Mouse (Mus musculus) lung, embryonic 15.5 days (tissue): ENCODE results near the gene Dchs1. TPM values are rescaled to one million over a fixed set of nuclear protein-coding genes. Genes with fewer than 3 reads are reported as not detected.
"Not testable (repeated sequence)": the region's sequence is repeated elsewhere in the genome, so short reads cannot be mapped to it uniquely, and the experiment has no call there.

ENCODE experiments used
- ATAC-seq: fragments of 200-750 bp; cut with Nextera tagmentation; 2 replicates; pipeline ENCODE4 v1.8.0; 2017; ENCODE audit warnings: moderate number of reproducible peaks, borderline replicate concordance; ENCODE audit not compliant: low FRiP score, low TSS enrichment; ENCODE audit errors: extremely low read depth
- H3K27ac ChIP-seq: fragments of 300-500 bp; sonication (generic); 2 replicates; pipeline ENCODE4 v1.5.1; 2015; ENCODE audit warnings: moderate library complexity, mild to moderate bottlenecking, inconsistent platforms
- H3K27me3 ChIP-seq: fragments of 300-500 bp; sonication (generic); 2 replicates; pipeline ENCODE4 v1.6.1; 2015; ENCODE audit warnings: inconsistent platforms
- H3K36me3 ChIP-seq: fragments of 300-500 bp; sonication (generic); 2 replicates; pipeline ENCODE4 v1.6.1; 2015; ENCODE audit warnings: inconsistent platforms
- H3K4me1 ChIP-seq: fragments of 300-500 bp; sonication (generic); 2 replicates; pipeline ENCODE4 v1.6.1; 2015; ENCODE audit warnings: inconsistent platforms
- H3K4me2 ChIP-seq: fragments of 300-500 bp; sonication (generic); 2 replicates; pipeline ENCODE4 v1.6.1; 2015; ENCODE audit warnings: inconsistent platforms, mild to moderate bottlenecking, moderate library complexity
- H3K4me3 ChIP-seq: fragments of 300-500 bp; sonication (generic); 2 replicates; pipeline ENCODE4 v1.5.1; 2015; ENCODE audit warnings: mild to moderate bottlenecking, inconsistent platforms
- H3K9ac ChIP-seq: fragments of 300-500 bp; sonication (generic); 2 replicates; pipeline ENCODE4 v1.6.1; 2015; ENCODE audit warnings: inconsistent platforms
- H3K9me3 ChIP-seq: fragments of 300-500 bp; sonication (generic); 2 replicates; pipeline ENCODE4 v1.6.1; 2016; ENCODE audit warnings: inconsistent platforms
- WGBS: fragments of 180-500 bp; shearing (Covaris S2); methylation state at CpG from one replicate; pipeline ENCODE4 v1.1.7; 2015; 5-methylcytosine and 5-hydroxymethylcytosine counted together
- polyA plus RNA-seq: library from polyadenylated mRNA; unstranded; fragments of >200 nt; fragmentation: Nextera tagmentation; extraction: Ambion mirVana; gene quantifications from 2 replicates; pipeline ENCODE4 v1.2.1, GENCODE M21; 2015

Gene Dchs1
- polyA plus RNA-seq, 1 experiment from 2014 or later = 9.3 TPM

- Histone ChIP-seq H3K4me3 (no peak overlapping the region), H3K27ac (no peak overlapping the region), H3K9me3 (no peaks in the 10 kb centered on the region), H3K4me1 (peaks cover 41% of the 10 kb centered on the region), H3K27me3 (no peaks in the 10 kb centered on the region), H3K36me3 (peaks cover 34% of the 10 kb centered on the region), H3K4me2 (no peak overlapping the region), H3K9ac (no peak overlapping the region)
- WGBS = 89% methylated on average over 13 of the region's 13 CpGs
- no peak for ATAC-seq
These were observed 47.2 kb downstream of the Dchs1 start for GRCm38 (mm10) chr7:105740089-105740795.

- 0 out of 2 replicates have a peak overlapping the region, but pooled peaks have one; percentile 14 for H3K9ac ChIP-seq
- peak; percentile 80 for ATAC-seq
These were observed 48.5 kb downstream of the Dchs1 start for GRCm38 (mm10) chr7:105738948-105739347.

GRCm38 (mm10) chr7:105738286-105738685 is 49.2 kb downstream of the Dchs1 start:
- peaks cover 46% of the 10 kb centered on the region for H3K4me1 ChIP-seq
- peak overlapping the region; percentile 94 for H3K27ac ChIP-seq
- WGBS = 68% methylated on average over 2 of the region's 2 CpGs
- H3K36me3 ChIP-seq = peaks cover 49% of the 10 kb centered on the region
- H3K4me2 ChIP-seq = peak overlapping the region; percentile 73
- H3K9ac ChIP-seq = peak overlapping the region; percentile 98; the same call in 1 of the 2 replicates
- H3K4me3 ChIP-seq = peak overlapping the region; percentile 90
- no peaks in the 10 kb centered on the region for H3K9me3 ChIP-seq
- no peaks in the 10 kb centered on the region for H3K27me3 ChIP-seq
- ATAC-seq = no peak

More at GRCm38 (mm10) chr7:105738948-105739347, 48.5 kb downstream of the Dchs1 start:
- H3K4me1 ChIP-seq = peaks cover 48% of the 10 kb centered on the region
- H3K9me3 ChIP-seq = no peaks in the 10 kb centered on the region
- H3K27me3 ChIP-seq = no peaks in the 10 kb centered on the region
- H3K4me3 ChIP-seq = peak overlapping the region; percentile 90
- peak overlapping the region; percentile 94 for H3K27ac ChIP-seq
- peak overlapping the region; percentile 73 for H3K4me2 ChIP-seq
- WGBS = 1% methylated on average over 3 of the region's 3 CpGs
- H3K36me3 ChIP-seq = peaks cover 43% of the 10 kb centered on the region

- ATAC-seq = no peak
- peak overlapping the region; percentile 90 for H3K4me3 ChIP-seq
- H3K27ac ChIP-seq = peak overlapping the region; percentile 94
- H3K9me3 ChIP-seq = no peaks in the 10 kb centered on the region
- H3K9ac ChIP-seq = peak overlapping the region; percentile 98
- peak overlapping the region; percentile 73 for H3K4me2 ChIP-seq
- H3K4me1 ChIP-seq = peaks cover 40% of the 10 kb centered on the region
- H3K36me3 ChIP-seq = peaks cover 51% of the 10 kb centered on the region
- 17% methylated on average over 3 of the region's 3 CpGs for WGBS
- H3K27me3 ChIP-seq = no peaks in the 10 kb centered on the region
These were observed 49.8 kb downstream of the Dchs1 start for GRCm38 (mm10) chr7:105737648-105738047.

GRCm38 (mm10) chr7:105736911-105737521 is 50.4 kb downstream of the Dchs1 start, which contains the start of gene Rrp8:
Rrp8 (minus strand) TSS chr7:105737385.
- H3K4me3 ChIP-seq = peak within 1 kb of the TSS; percentile 90
- H3K4me1 ChIP-seq = peaks cover 40% of the 10 kb centered on the region
- H3K27ac ChIP-seq = peak within 1 kb of the TSS; percentile 94
- ATAC-seq = peak; percentile 0; the same call in 1 of the 2 replicates
- H3K9me3 ChIP-seq = no peaks in the 10 kb centered on the region
- H3K9ac ChIP-seq = peak within 1 kb of the TSS; percentile 98
- peaks cover 51% of the 10 kb centered on the region for H3K36me3 ChIP-seq
- 0% methylated on average over 30 of the region's 30 CpGs for WGBS
- peak within 1 kb of the TSS; percentile 73 for H3K4me2 ChIP-seq
- no peaks in the 10 kb centered on the region for H3K27me3 ChIP-seq

- H3K36me3 ChIP-seq = peaks cover 51% of the 10 kb centered on the region
- no peaks in the 10 kb centered on the region for H3K9me3 ChIP-seq
- peak within 1 kb of the TSS; percentile 94 for H3K27ac ChIP-seq
- no peaks in the 10 kb centered on the region for H3K27me3 ChIP-seq
- H3K4me3 ChIP-seq = peak within 1 kb of the TSS; percentile 90
- peak; percentile 96 for ATAC-seq
- H3K4me1 ChIP-seq = peaks cover 40% of the 10 kb centered on the region
- peak within 1 kb of the TSS; percentile 73 for H3K4me2 ChIP-seq
- H3K9ac ChIP-seq = peak within 1 kb of the TSS; percentile 98
- WGBS = under 1% methylated on average over 62 of the region's 62 CpGs
These were observed 51.1 kb downstream of the Dchs1 start, which contains the start of gene Ilk for GRCm38 (mm10) chr7:105736264-105736901. Ilk (plus strand) TSS chr7:105736592.

- Histone ChIP-seq H3K9ac (peak overlapping the region; percentile 98), H3K4me3 (peak overlapping the region; percentile 90), H3K36me3 (peaks cover 49% of the 10 kb centered on the region), H3K4me2 (peak overlapping the region; percentile 73), H3K4me1 (peaks cover 40% of the 10 kb centered on the region)
- not testable (repeated sequence) for H3K27me3 ChIP-seq, H3K27ac ChIP-seq, H3K9me3 ChIP-seq, ATAC-seq
- 32% methylated on average over 4 of the region's 4 CpGs for WGBS
These were observed 52.0 kb downstream of the Dchs1 start for GRCm38 (mm10) chr7:105735464-105735863.

- Histone ChIP-seq H3K4me2 (peak overlapping the region; percentile 73), H3K4me1 (peaks cover 34% of the 10 kb centered on the region), H3K9me3 (no peaks in the 10 kb centered on the region), H3K4me3 (peak overlapping the region; percentile 90; the same call in 1 of the 2 replicates), H3K9ac (0 out of 2 replicates have a peak overlapping the region, but pooled peaks have one; percentile 98), H3K27ac (no peak overlapping the region), H3K27me3 (no peaks in the 10 kb centered on the region), H3K36me3 (peaks cover 43% of the 10 kb centered on the region)
- WGBS = 77% methylated on average over 8 of the region's 8 CpGs
- no peak for ATAC-seq
These were observed 52.6 kb downstream of the Dchs1 start for GRCm38 (mm10) chr7:105734826-105735225.

GRCm38 (mm10) chr7:105733836-105734235 is 53.6 kb downstream of the Dchs1 start:
- Histone ChIP-seq H3K27me3 (no peaks in the 10 kb centered on the region), H3K4me2 (no peak overlapping the region), H3K36me3 (peaks cover 45% of the 10 kb centered on the region), H3K4me3 (no peak overlapping the region), H3K27ac (no peak overlapping the region), H3K9ac (no peak overlapping the region), H3K4me1 (peaks cover 26% of the 10 kb centered on the region), H3K9me3 (no peaks in the 10 kb centered on the region)
- ATAC-seq = no peak
- WGBS = 94% methylated on average over 11 of the region's 11 CpGs

GRCm38 (mm10) chr7:105728701-105729428 is 58.6 kb downstream of the Dchs1 start:
- Histone ChIP-seq H3K27ac (no peak overlapping the region), H3K9me3 (no peaks in the 10 kb centered on the region), H3K4me1 (no peaks in the 10 kb centered on the region), H3K27me3 (no peaks in the 10 kb centered on the region), H3K36me3 (peaks cover 36% of the 10 kb centered on the region), H3K4me3 (no peak overlapping the region), H3K4me2 (no peak overlapping the region), H3K9ac (no peak overlapping the region)
- ATAC-seq = no peak
- 79% methylated on average over 6 of the region's 6 CpGs for WGBS

- Histone ChIP-seq H3K27ac (no peak overlapping the region), H3K9ac (no peak overlapping the region), H3K36me3 (peaks cover 17% of the 10 kb centered on the region), H3K4me2 (no peak overlapping the region), H3K4me3 (no peak overlapping the region), H3K4me1 (no peaks in the 10 kb centered on the region), H3K27me3 (no peaks in the 10 kb centered on the region), H3K9me3 (no peaks in the 10 kb centered on the region)
- WGBS = 96% methylated on average over 4 of the region's 4 CpGs
- ATAC-seq = no peak
These were observed 60.5 kb downstream of the Dchs1 start for GRCm38 (mm10) chr7:105726980-105727325.
